Mouse (Mus musculus): ENCODE data around the gene Dthd1. TPM values are rescaled to one million over a fixed set of nuclear protein-coding genes. Genes with fewer than 3 reads are reported as not detected.
A peak's percentile ranks its signal among the peaks of the same experiment; 100 is the strongest.

Dthd1 gene
- polyA plus RNA-seq, 1 experiment from 2014 or later: not detected

GRCm38 (mm10) chr5:62851337-62851736 is 37.7 kb downstream of the Dthd1 start:
- Histone ChIP-seq H3K4me3 (ENCODE audit: low read depth, low read length) (no peak overlapping the region), H3K9ac (ENCODE audit: low read length) (no peak overlapping the region), H3K4me2 (ENCODE audit: low read length) (no peak overlapping the region), H3K4me1 (ENCODE audit: control insufficient read depth, insufficient read depth, low read length) (no peaks in the 10 kb centered on the region), H3K27me3 (replicated peaks; ENCODE audit: control insufficient read depth, insufficient read depth, low read length) (no peaks in the 10 kb centered on the region), H3K9me3 (replicated peaks; ENCODE audit: control insufficient read depth, low read length) (no peaks in the 10 kb centered on the region), H3K36me3 (ENCODE audit: control insufficient read depth, insufficient read depth, low read length) (no peaks in the 10 kb centered on the region), H3K27ac (ENCODE audit: low read depth, low read length) (no peak overlapping the region)
- 79% methylated on average over 2 of the region's 2 CpGs for WGBS
- DNase-seq (ENCODE audit: low spot score) (no peak), ATAC-seq (no peak)

- Histone ChIP-seq H3K27ac (ENCODE audit: low read depth, low read length) (no peak overlapping the region), H3K4me3 (ENCODE audit: low read depth, low read length) (no peak overlapping the region), H3K36me3 (ENCODE audit: control insufficient read depth, insufficient read depth, low read length) (no peaks in the 10 kb centered on the region), H3K4me2 (ENCODE audit: low read length) (no peak overlapping the region), H3K9me3 (replicated peaks; ENCODE audit: control insufficient read depth, low read length) (no peaks in the 10 kb centered on the region), H3K9ac (ENCODE audit: low read length) (no peak overlapping the region), H3K27me3 (replicated peaks; ENCODE audit: control insufficient read depth, insufficient read depth, low read length) (no peaks in the 10 kb centered on the region), H3K4me1 (ENCODE audit: control insufficient read depth, insufficient read depth, low read length) (no peaks in the 10 kb centered on the region)
- no peak for DNase-seq (ENCODE audit: low spot score)
- ATAC-seq: no peak
- 96% methylated on average over 4 of the region's 4 CpGs for WGBS
Measured at GRCm38 (mm10) chr5:62854361-62854844, 40.8 kb downstream of the Dthd1 start.

- H3K27ac ChIP-seq (ENCODE audit: low read depth, low read length): no peak overlapping the region
- DNase-seq (ENCODE audit: low spot score) (no peak), ATAC-seq (no peak)
- 78% methylated on average over 1 of the region's 1 CpGs for WGBS
- H3K4me2 ChIP-seq (ENCODE audit: low read length): no peak overlapping the region
- H3K9ac ChIP-seq (ENCODE audit: low read length): no peak overlapping the region
- no peaks in the 10 kb centered on the region for H3K4me1 ChIP-seq (ENCODE audit: control insufficient read depth, insufficient read depth, low read length)
- no peak overlapping the region for H3K4me3 ChIP-seq (ENCODE audit: low read depth, low read length)
- no peaks in the 10 kb centered on the region for H3K9me3 ChIP-seq (replicated peaks; ENCODE audit: control insufficient read depth, low read length)
- no peaks in the 10 kb centered on the region for H3K27me3 ChIP-seq (replicated peaks; ENCODE audit: control insufficient read depth, insufficient read depth, low read length)
- no peaks in the 10 kb centered on the region for H3K36me3 ChIP-seq (ENCODE audit: control insufficient read depth, insufficient read depth, low read length)
Measured at GRCm38 (mm10) chr5:62857502-62857901, 43.9 kb downstream of the Dthd1 start.

- no peak for ATAC-seq
- Histone ChIP-seq H3K27me3 (replicated peaks; ENCODE audit: control insufficient read depth, insufficient read depth, low read length) (no peaks in the 10 kb centered on the region), H3K4me2 (ENCODE audit: low read length) (no peak overlapping the region), H3K4me1 (ENCODE audit: control insufficient read depth, insufficient read depth, low read length) (no peaks in the 10 kb centered on the region), H3K4me3 (ENCODE audit: low read depth, low read length) (no peak overlapping the region), H3K36me3 (ENCODE audit: control insufficient read depth, insufficient read depth, low read length) (no peaks in the 10 kb centered on the region), H3K9ac (ENCODE audit: low read length) (no peak overlapping the region), H3K9me3 (replicated peaks; ENCODE audit: control insufficient read depth, low read length) (no peaks in the 10 kb centered on the region), H3K27ac (ENCODE audit: low read depth, low read length) (no peak overlapping the region)
- no peak for DNase-seq (ENCODE audit: low spot score)
- 91% methylated on average over 2 of the region's 2 CpGs for WGBS
Measured at GRCm38 (mm10) chr5:62858282-62858681, 44.7 kb downstream of the Dthd1 start.

GRCm38 (mm10) chr5:62864348-62864747 is 50.7 kb downstream of the Dthd1 start:
- no peak overlapping the region for H3K9ac ChIP-seq (ENCODE audit: low read length)
- H3K27me3 ChIP-seq (replicated peaks; ENCODE audit: control insufficient read depth, insufficient read depth, low read length): no peaks in the 10 kb centered on the region
- H3K9me3 ChIP-seq (replicated peaks; ENCODE audit: control insufficient read depth, low read length): no peaks in the 10 kb centered on the region
- H3K27ac ChIP-seq (ENCODE audit: low read depth, low read length): no peak overlapping the region
- H3K4me3 ChIP-seq (ENCODE audit: low read depth, low read length): no peak overlapping the region
- WGBS: 76% methylated on average over 3 of the region's 3 CpGs
- no peak overlapping the region for H3K4me2 ChIP-seq (ENCODE audit: low read length)
- H3K4me1 ChIP-seq (ENCODE audit: control insufficient read depth, insufficient read depth, low read length): no peaks in the 10 kb centered on the region
- DNase-seq (ENCODE audit: low spot score) (no peak), ATAC-seq (no peak)
- no peaks in the 10 kb centered on the region for H3K36me3 ChIP-seq (ENCODE audit: control insufficient read depth, insufficient read depth, low read length)

- Histone ChIP-seq H3K9me3 (replicated peaks; ENCODE audit: control insufficient read depth, low read length) (no peaks in the 10 kb centered on the region), H3K4me2 (ENCODE audit: low read length) (no peak overlapping the region), H3K27me3 (replicated peaks; ENCODE audit: control insufficient read depth, insufficient read depth, low read length) (no peaks in the 10 kb centered on the region), H3K4me1 (ENCODE audit: control insufficient read depth, insufficient read depth, low read length) (no peaks in the 10 kb centered on the region), H3K36me3 (ENCODE audit: control insufficient read depth, insufficient read depth, low read length) (no peaks in the 10 kb centered on the region), H3K27ac (ENCODE audit: low read depth, low read length) (no peak overlapping the region), H3K9ac (ENCODE audit: low read length) (no peak overlapping the region), H3K4me3 (ENCODE audit: low read depth, low read length) (no peak overlapping the region)
- ATAC-seq (no peak), DNase-seq (ENCODE audit: low spot score) (no peak)
Measured at GRCm38 (mm10) chr5:62867003-62867402, 53.4 kb downstream of the Dthd1 start.

GRCm38 (mm10) chr5:62879530-62879929 is 65.9 kb downstream of the Dthd1 start:
- Histone ChIP-seq H3K4me2 (ENCODE audit: low read length) (no peak overlapping the region), H3K27me3 (replicated peaks; ENCODE audit: control insufficient read depth, insufficient read depth, low read length) (no peaks in the 10 kb centered on the region), H3K4me1 (ENCODE audit: control insufficient read depth, insufficient read depth, low read length) (no peaks in the 10 kb centered on the region), H3K27ac (ENCODE audit: low read depth, low read length) (no peak overlapping the region), H3K9ac (ENCODE audit: low read length) (no peak overlapping the region), H3K9me3 (replicated peaks; ENCODE audit: control insufficient read depth, low read length) (no peaks in the 10 kb centered on the region), H3K4me3 (ENCODE audit: low read depth, low read length) (no peak overlapping the region), H3K36me3 (ENCODE audit: control insufficient read depth, insufficient read depth, low read length) (no peaks in the 10 kb centered on the region)
- WGBS: 64% methylated on average over 1 of the region's 1 CpGs
- ATAC-seq: no peak
- no peak for DNase-seq (ENCODE audit: low spot score)

- 68% methylated on average over 3 of the region's 3 CpGs for WGBS
- DNase-seq (ENCODE audit: low spot score): peak; percentile 83
- Histone ChIP-seq H3K4me1 (ENCODE audit: control insufficient read depth, insufficient read depth, low read length) (no peaks in the 10 kb centered on the region), H3K27ac (ENCODE audit: low read depth, low read length) (no peak overlapping the region), H3K9ac (ENCODE audit: low read length) (no peak overlapping the region), H3K4me3 (ENCODE audit: low read depth, low read length) (no peak overlapping the region), H3K36me3 (ENCODE audit: control insufficient read depth, insufficient read depth, low read length) (no peaks in the 10 kb centered on the region), H3K27me3 (replicated peaks; ENCODE audit: control insufficient read depth, insufficient read depth, low read length) (no peaks in the 10 kb centered on the region), H3K4me2 (ENCODE audit: low read length) (no peak overlapping the region), H3K9me3 (replicated peaks; ENCODE audit: control insufficient read depth, low read length) (no peaks in the 10 kb centered on the region)
- peak; percentile 80 for ATAC-seq
Measured at GRCm38 (mm10) chr5:62895326-62895725, 81.7 kb downstream of the Dthd1 start.

- Histone ChIP-seq H3K36me3 (ENCODE audit: control insufficient read depth, insufficient read depth, low read length) (no peaks in the 10 kb centered on the region), H3K4me3 (ENCODE audit: low read depth, low read length) (no peak overlapping the region), H3K9ac (ENCODE audit: low read length) (no peak overlapping the region), H3K27me3 (replicated peaks; ENCODE audit: control insufficient read depth, insufficient read depth, low read length) (no peaks in the 10 kb centered on the region), H3K27ac (ENCODE audit: low read depth, low read length) (no peak overlapping the region), H3K4me2 (ENCODE audit: low read length) (no peak overlapping the region), H3K4me1 (ENCODE audit: control insufficient read depth, insufficient read depth, low read length) (no peaks in the 10 kb centered on the region), H3K9me3 (replicated peaks; ENCODE audit: control insufficient read depth, low read length) (no peaks in the 10 kb centered on the region)
- DNase-seq (ENCODE audit: low spot score) (peak; percentile 6), ATAC-seq (no peak)
- 86% methylated on average over 2 of the region's 2 CpGs for WGBS
Measured at GRCm38 (mm10) chr5:62906954-62907353, 93.3 kb downstream of the Dthd1 start.

Measured in forebrain, embryonic 14.5 days (tissue).